Comparison of ENCODE assay signal across 27 mouse cellular contexts in genomic region chrX:67210236-67210635, GRCm38 (mm10).
"Had no signal": no experiment of that assay in that cellular context is flagged by ENCODE, and none has a peak within 500 bp of the region (broad histone marks: within the 10 kb centered on the region; RNA-seq: fewer than 3 reads in every experiment).

No protein-coding gene starts in this region.

- H3K4me2 ChIP-seq: heart, embryonic 11.5 days; heart, embryonic 13.5 days; heart, embryonic 15.5 days; hindbrain, embryonic 13.5 days; hindbrain, embryonic 15.5 days; kidney, embryonic 15.5 days; limb, embryonic 13.5 days; limb, embryonic 15.5 days; liver, embryonic 12.5 days had no signal

- H3K9ac ChIP-seq: heart, embryonic 13.5 days; heart, embryonic 15.5 days; hindbrain, embryonic 13.5 days; hindbrain, embryonic 15.5 days; kidney, embryonic 15.5 days; limb, embryonic 13.5 days; limb, embryonic 15.5 days; liver, embryonic 12.5 days; liver, embryonic 14.5 days had no signal

- H3K27ac ChIP-seq: gastrocnemius, adult 2 months; heart, adult 2 months; heart, embryonic 13.5 days; heart, embryonic 15.5 days; hindbrain, embryonic 13.5 days; hindbrain, embryonic 15.5 days; hindbrain, postnatal 0 days; kidney, embryonic 15.5 days; kidney, postnatal 0 days; layer of hippocampus, adult 2 months; limb, embryonic 13.5 days; limb, embryonic 15.5 days; liver, embryonic 12.5 days; liver, embryonic 14.5 days had no signal

- ATAC-seq: hindbrain, postnatal 0 days; intestine, embryonic 16.5 days; liver, embryonic 12.5 days had no signal

- DNase-seq: gastrocnemius, adult 2 months; gastrocnemius, postnatal 10 days; gastrocnemius, postnatal 25 days; heart, adult 11 months; heart, adult 2 months; heart, postnatal 14 days; heart, postnatal 36 days; kidney, adult 11 months; kidney, adult 2 months; kidney, adult 9 months; kidney, postnatal 14 days; kidney, postnatal 36 days; left cerebral cortex, postnatal 4 days had no signal

- H3K4me1 ChIP-seq: heart, embryonic 13.5 days; heart, embryonic 15.5 days; hindbrain, embryonic 13.5 days; hindbrain, embryonic 15.5 days; kidney, embryonic 15.5 days; limb, embryonic 13.5 days; limb, embryonic 15.5 days; liver, embryonic 12.5 days had no signal

- H3K4me3 ChIP-seq: gastrocnemius, adult 2 months; heart, adult 2 months; heart, embryonic 13.5 days; heart, embryonic 15.5 days; hindbrain, embryonic 13.5 days; hindbrain, embryonic 15.5 days; kidney, embryonic 15.5 days; layer of hippocampus, adult 2 months; limb, embryonic 13.5 days; limb, embryonic 15.5 days; liver, embryonic 12.5 days had no signal

- H3K27me3 ChIP-seq: heart, embryonic 13.5 days; heart, embryonic 15.5 days; hindbrain, embryonic 13.5 days; hindbrain, embryonic 15.5 days; kidney, embryonic 15.5 days; limb, embryonic 13.5 days; limb, embryonic 15.5 days; liver, embryonic 12.5 days had no signal

- H3K9me3 ChIP-seq: heart, embryonic 13.5 days; heart, embryonic 15.5 days; hindbrain, embryonic 13.5 days; hindbrain, embryonic 15.5 days; kidney, embryonic 15.5 days; limb, embryonic 13.5 days; limb, embryonic 15.5 days; liver, embryonic 12.5 days had no signal

- H3K36me3 ChIP-seq: heart, embryonic 13.5 days; heart, embryonic 15.5 days; hindbrain, embryonic 13.5 days; hindbrain, embryonic 15.5 days; kidney, embryonic 15.5 days; limb, embryonic 13.5 days; limb, embryonic 15.5 days; liver, embryonic 12.5 days had no signal
